Mouse (Mus musculus) ES-CJ7 (cell line): ENCODE results near the gene Ube4a.

ENCODE experiments used
- DNase-seq: peaks from one replicate; pipeline ENCODE4 v3.0.0; 2011; ENCODE audit warnings: low read depth, low spot score

Gene Ube4a

DNA sequence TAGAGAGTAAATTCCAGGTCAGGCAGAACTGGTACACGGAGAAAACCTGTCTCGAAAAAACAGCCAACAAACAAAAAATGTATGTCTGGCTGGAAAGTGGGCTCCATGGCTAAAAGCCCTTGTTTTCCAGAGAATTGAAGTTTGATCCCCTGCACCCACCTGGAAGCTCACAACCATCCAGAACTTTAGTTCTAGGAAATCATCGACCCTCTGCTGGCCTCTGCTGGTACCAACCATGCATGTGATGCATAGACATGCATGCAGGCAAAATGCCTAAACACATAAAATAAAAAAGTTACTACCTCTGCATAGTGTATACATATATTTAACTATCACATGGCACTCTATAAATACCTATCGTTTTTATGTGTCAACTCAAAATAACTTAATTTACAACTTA, 65.0 kb downstream of the Ube4a start:
- no peak for DNase-seq

DNA sequence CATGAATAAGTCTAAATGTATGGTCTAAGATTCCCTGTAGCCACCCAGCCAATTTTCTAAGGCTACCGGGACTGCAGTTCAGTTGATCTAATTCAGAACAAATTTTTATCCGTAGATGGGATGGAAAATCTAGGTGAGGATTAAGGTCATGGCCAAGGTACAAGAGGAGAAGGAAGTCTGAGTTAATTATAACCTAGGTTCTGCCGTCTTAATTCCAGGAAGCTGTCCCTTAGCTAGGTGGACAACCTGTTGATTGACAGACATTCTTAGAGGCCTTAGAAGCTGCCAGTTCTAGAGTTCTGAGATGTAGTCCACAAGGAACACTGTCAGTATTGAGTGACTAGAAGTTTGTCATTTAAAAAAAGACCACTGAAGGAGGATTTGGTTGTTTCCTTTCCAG, 65.7 kb downstream of the Ube4a start:
- no peak for DNase-seq

GRCm38 (mm10) chr9:44897024-44897423, 68.4 kb downstream of the Ube4a start:
- DNase-seq, result peak; percentile 17

- DNase-seq, result no peak
Measured at GRCm38 (mm10) chr9:44892664-44893063, 72.7 kb downstream of the Ube4a start.

GRCm38 (mm10) chr9:44891210-44891609, 74.2 kb downstream of the Ube4a start:
- DNase-seq, result no peak

DNA sequence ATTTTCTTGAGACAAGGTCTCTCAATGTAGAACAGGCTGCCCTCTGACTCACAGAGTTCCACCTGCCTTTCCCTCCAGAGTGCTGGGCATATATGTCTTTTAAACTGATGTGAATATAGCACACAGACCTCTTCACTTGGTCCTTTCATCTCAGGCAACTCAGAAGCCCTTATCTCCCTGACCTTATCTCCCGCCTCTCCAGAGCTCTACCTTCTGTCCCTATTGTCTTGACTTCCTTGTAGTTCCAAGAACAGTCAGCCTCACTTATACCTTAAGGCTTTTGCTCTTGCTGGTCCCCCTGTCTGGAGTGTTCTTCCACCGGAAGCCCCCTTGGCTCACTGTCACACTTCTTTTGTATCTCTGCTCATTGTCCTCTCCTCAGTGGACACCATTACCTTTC, 75.3 kb downstream of the Ube4a start:
- no peak for DNase-seq

GRCm38 (mm10) chr9:44888114-44888624, 77.2 kb downstream of the Ube4a start:
- no peak for DNase-seq

- no peak for DNase-seq
Measured at GRCm38 (mm10) chr9:44882981-44883569, 82.3 kb downstream of the Ube4a start.

DNA sequence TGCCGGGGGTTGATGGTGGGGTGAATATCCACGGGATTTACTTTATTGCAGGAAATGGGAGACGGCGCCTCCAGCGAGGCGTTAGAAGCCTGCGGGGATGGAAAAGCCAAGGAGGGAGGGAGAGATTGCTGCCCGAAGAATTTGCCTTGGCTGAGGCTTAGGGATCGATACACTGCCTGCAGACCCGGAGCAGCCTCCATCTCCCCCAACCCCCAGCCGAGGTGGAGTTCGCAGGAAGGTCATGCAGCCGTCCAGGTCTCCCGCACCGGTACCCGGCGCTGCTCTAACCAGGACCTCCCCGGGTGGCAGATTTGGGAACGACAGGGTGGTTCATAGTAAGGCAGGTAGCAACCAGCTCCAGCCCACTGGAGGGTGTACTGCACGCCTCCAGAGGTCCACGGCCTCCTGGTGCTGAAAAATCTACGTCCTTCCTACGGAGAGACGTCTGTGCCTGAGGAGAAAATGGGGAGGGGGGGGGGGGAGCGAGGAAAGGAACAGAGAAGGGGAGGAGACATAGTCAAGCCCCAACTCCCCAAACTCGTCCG, 82.9 kb downstream of the Ube4a start:
- DNase-seq, result peak; percentile 90

- DNase-seq, result peak; percentile 76
Measured at GRCm38 (mm10) chr9:44881941-44882435, 83.4 kb downstream of the Ube4a start.

DNA sequence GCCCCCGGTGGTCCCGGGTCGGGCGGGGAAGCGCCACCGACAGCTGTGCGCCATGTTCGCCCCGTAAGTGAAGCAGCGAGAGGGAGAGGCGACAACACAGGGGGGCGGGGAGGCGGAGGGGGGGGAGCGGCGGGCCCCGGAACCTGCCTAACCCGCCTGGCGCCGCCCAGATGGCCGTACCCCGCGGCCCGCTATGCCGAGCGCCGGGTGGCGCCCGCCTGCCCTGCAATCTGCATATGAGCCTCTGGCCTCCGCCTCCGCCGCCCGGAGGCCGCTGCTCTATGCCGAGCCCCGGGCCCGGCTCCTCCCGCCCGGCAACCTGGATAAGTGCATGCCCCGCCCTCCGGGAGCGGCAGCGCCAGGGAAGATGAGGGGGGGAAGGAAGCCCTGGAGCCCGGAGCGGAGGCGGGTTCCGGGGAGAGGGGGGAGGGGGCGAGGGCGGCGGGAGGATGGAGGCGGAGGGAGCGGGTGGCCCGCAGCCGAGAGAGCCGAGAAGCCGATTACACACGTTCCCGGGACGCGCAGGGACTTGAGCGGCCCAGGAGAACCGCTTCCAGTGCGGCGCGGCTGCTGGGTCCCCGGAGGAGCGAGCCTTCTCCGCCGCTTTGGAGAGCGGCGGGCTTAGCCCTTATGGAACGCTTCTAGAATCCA, 84.1 kb downstream of the Ube4a start, which contains the start of gene Kmt2a:
Gene Kmt2a (minus strand): TSS at position 76 of the 651 bp plus-strand sequence.
- peak; percentile 95 for DNase-seq

- peak; percentile 19 for DNase-seq
Measured at GRCm38 (mm10) chr9:44880309-44881081, 84.9 kb downstream of the Ube4a start.

- DNase-seq, result peak; percentile 14
Measured at GRCm38 (mm10) chr9:44879694-44880271, 85.6 kb downstream of the Ube4a start.

DNA sequence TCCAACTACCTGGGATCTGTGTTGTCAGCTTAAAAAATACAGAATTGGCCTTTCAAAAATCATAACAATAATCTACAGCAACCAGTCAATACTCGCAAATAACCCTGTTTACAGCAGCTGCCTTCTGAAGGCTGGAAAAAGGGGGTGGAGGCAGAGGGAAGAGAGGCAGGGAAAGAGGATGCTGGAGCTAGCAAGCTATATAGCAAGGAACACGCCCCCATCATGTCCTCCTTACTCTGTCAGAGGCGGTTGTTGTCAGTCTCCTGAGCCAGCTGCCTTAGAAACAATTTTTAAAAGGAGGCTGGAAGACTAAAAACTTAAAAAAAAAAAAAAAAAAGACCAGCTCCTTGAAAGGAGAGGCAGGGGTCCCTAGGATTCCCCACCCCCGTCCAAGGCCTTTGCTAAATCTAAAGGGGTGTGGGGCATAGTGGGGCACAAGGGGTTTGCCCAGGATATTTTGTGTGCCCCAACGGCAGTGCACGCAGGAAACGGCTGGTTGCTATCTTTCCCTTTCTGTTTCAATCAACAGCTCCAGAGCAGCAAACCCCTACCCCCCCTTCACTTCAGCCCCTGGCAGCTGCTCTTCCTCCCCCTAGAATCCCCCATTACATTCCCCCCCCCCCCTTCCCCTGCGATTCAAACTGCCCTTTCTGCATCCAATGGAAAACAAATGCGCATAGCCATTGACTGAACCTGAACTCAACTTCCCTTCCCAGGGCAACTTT, 86.5 kb downstream of the Ube4a start:
- no peak for DNase-seq

DNA sequence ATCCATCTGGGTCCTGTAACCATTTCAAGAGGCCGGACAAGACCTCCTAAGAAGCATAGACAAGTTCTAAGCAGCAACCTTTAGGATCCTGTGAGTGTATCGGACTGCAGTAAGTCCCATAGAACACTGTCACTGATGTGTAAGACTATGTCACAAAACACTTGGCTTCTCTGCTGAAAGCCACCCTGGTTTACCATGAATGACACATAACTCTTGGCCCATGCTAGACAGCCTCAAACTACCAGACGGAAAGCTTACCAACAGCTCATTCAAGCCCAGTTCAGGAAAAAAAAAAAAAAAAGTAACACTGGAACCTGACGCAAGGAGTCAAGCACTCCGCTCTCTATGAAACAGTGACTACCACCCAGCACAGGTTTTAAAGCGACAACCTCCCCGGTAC, 87.7 kb downstream of the Ube4a start:
- DNase-seq, result no peak

DNA sequence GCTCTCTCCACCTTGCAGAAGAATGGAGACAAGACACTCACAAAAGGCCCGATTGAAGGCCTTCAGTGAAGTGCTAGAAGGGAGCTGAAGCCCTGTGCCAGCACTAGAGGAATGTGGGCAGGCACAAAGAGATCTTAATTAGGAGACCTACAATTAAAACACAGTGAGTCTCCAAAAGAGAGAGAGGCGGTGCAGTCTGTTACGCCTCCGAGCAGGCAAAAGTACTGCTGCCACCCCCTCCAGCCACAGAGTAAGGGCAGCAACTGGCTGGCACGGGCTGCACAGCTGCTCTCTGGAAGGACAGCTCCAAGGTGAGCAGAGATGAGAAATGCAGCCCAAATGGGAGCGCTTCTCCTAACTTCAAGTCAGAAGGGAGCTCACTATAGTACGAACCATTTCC, 89.9 kb downstream of the Ube4a start:
- no peak for DNase-seq

- DNase-seq, result no peak
Measured at GRCm38 (mm10) chr9:44874198-44874597, 91.2 kb downstream of the Ube4a start.

DNA sequence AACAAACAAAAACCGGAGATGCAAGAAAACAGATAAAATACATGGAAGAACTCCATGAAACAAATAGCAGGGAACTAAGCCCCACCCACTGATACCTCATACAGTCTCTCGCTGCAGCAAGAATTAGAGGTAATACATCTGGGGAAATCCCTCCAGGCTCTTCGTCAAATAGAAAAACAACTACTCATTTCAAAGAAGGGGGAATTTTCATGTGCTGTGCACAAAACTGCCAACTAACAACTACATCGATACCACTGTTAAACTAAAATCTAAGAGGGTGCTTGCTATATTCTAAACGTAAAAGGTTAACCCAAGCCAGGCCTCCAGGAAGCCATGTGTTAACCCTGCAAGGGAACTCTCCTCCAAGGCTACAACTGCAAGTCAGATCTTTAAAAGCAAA, 91.7 kb downstream of the Ube4a start:
- no peak for DNase-seq
